Mouse (Mus musculus): ENCODE measurements around the gene Gm10100. TPM values are rescaled to one million over a fixed set of nuclear protein-coding genes. Genes with fewer than 3 reads are reported as not detected.

The Gm10100 gene
- not detected for polyA plus RNA-seq (2014; fragmentation: Illumina TruSeq; extraction: RNeasy Lipid Tissue Mini Kit (QIAGEN cat#74804); ENCODE audit: low read depth, low replicate concordance)

DNA sequence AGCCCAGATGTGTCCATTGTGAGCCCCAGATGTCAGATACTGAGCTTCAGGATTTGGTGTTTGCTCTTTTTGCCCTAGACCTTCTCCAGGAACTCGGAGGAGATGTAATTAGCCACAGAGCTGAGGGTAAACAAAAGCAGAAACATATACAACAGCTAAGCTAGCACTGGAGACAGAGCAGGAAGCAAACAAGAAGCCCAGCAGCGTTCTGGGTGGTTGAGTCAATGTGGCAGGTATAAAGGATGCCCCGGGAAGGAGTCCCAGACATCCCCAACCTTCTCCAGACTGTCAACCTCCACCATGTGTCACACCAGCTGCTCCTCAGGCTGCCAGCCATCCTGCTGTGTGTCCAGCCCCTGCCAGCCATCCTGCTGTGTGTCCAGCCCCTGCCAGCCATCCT, at the start of gene Gm10100:
Gene Gm10100, plus strand, starts transcription at position 301 of the 400 bp plus-strand sequence.

GRCm38 (mm10) chr10:77685895-77686664, 40.2 kb upstream of the Gm10100 start, which contains the start of gene Tspear:
TSS of gene Tspear (plus strand) at chr10:77686569.

GRCm38 (mm10) chr10:77690356-77690807, 35.9 kb upstream of the Gm10100 start, which contains the start of gene Gm19402:
TSS of gene Gm19402 (minus strand) at chr10:77690757.

DNA sequence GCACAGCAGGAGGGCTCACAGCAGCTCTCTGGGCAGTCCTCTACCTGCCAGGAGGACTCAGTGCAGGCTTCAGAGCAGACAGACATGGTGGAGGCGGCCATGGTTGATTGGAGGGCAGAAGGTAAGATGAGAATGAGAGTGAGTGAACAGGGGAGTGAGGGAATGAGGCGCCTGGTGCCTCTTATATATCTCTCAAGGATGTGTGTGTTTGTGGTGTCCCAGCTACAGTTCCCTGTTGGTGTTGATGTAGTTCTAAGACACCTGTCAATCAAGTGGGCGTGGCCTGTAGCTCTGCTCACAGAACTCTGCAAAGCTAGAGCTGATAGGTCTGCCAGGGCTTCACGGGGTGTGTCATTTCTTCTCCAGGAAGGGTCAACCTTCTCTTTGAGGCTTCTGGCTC, 29.2 kb upstream of the Gm10100 start, which contains the start of gene Gm9508:
Gene Gm9508, minus strand, starts transcription at position 101 of the 400 bp plus-strand sequence.

GRCm38 (mm10) chr10:77706326-77706725, 20.0 kb upstream of the Gm10100 start, which contains the start of gene Gm10272:
TSS of gene Gm10272 (plus strand) at chr10:77706626.

GRCm38 (mm10) chr10:77711157-77711556, 15.1 kb upstream of the Gm10100 start, which contains the start of gene Gm10024:
TSS of gene Gm10024 (plus strand) at chr10:77711457.

GRCm38 (mm10) chr10:77715507-77715906, 10.8 kb upstream of the Gm10100 start, which contains the start of gene Gm10142:
TSS of gene Gm10142 (plus strand) at chr10:77715807.

DNA sequence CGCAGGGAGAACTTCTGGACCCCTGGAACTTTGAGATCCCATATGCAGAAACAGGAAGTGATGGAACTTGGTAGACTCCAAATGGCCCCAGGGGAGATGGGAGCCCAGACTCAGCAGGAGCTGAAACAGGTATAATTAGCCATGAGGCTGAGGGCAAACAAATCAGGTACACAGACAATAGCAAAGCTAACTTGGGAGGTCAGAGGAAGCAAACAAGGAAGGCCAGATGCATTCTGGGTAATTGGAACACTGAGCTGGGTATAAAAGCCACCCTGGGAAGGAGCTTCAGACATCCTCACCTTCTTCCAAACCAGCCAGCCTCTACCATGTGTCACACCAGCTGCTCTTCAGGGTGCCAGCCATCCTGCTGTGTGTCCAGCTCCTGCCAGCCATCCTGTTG, 6.0 kb upstream of the Gm10100 start, which contains the start of gene Krtap12-1:
Gene Krtap12-1, plus strand, starts transcription at position 301 of the 400 bp plus-strand sequence.

DNA sequence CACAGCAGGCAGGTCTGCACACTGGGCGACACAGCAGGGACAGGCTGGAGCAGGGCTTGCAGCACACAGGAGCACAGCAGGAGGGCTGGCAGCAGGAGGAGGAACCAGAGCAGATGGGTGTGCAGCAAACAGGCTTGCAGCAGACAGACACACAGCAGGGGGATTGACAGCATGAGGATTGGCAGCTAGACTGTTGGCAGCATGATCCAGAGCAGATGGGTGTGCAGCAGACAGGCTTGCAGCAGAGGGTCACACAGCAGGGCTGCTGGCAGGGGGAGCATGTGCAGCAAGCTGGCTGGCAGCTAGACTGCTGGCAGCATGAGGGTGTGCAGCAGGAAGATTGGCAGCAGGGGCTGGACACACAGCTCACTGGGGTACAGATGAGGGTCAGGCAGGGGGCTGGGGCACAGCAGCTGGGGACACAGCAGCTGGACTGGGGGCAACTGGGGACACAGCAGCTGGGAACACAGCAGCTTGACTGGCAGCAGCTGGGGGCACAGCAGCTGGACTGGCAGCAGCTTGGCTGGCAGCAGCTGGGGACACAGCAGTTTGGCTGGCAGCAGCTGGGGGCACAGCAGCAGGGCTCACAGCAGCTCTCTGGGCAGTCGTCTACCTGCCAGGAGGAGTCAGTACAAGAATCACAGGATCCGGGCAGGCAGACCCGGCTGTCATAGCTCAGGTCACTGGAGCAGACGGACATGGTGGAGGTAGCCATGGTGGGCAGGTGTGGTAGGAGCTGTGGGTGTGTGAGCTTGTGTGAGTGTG, 15.8 kb downstream of the Gm10100 start, which contains the start of gene Gm18596:
Gene Gm18596, minus strand, starts transcription at position 715 of the 765 bp plus-strand sequence.

DNA sequence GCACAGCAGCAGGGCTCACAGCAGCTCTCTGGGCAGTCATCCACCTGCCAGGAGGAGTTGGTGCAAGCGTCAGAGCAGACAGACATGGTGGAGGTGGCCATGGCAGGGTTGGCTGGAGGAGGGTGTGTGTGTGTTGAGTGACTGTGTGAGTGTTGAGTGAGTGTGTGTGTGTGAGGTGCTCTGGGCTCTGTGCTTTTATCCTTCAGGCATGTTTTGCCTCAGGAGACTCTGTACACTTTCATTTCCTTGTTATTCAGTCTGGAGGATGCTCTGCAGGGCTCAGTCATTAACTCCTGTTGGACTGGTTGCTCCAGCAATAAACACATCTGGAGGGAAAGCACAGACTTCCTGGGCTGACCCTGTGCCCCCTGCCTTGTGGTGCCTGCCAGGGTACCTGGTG, 25.0 kb downstream of the Gm10100 start, which contains the start of gene Gm9736:
Gene Gm9736, minus strand, starts transcription at position 101 of the 400 bp plus-strand sequence.

GRCm38 (mm10) chr10:77759582-77759981, 33.3 kb downstream of the Gm10100 start, which contains the start of gene Gm3233:
TSS of gene Gm3233 (minus strand) at chr10:77759682.

GRCm38 (mm10) chr10:77771225-77771624, 44.9 kb downstream of the Gm10100 start, which contains the start of gene Gm3238:
TSS of gene Gm3238 (minus strand) at chr10:77771325.

Other genes starting within 250 kb of the Gm10100 start
- gene Fam207a, start 210.7 kb upstream of the Gm10100 start, polyA plus RNA-seq (2014; fragmentation: Illumina TruSeq; extraction: RNeasy Lipid Tissue Mini Kit (QIAGEN cat#74804); ENCODE audit: low read depth, low replicate concordance) = 0.78 TPM
- gene Itgb2, start 196.2 kb upstream of the Gm10100 start, polyA plus RNA-seq (2014; fragmentation: Illumina TruSeq; extraction: RNeasy Lipid Tissue Mini Kit (QIAGEN cat#74804); ENCODE audit: low read depth, low replicate concordance) = 0.36 TPM
- gene Pttg1ip, start 144.8 kb upstream of the Gm10100 start, polyA plus RNA-seq (2014; fragmentation: Illumina TruSeq; extraction: RNeasy Lipid Tissue Mini Kit (QIAGEN cat#74804); ENCODE audit: low read depth, low replicate concordance) = 53.7 TPM
- gene Sumo3, start 120.4 kb upstream of the Gm10100 start, polyA plus RNA-seq (2014; fragmentation: Illumina TruSeq; extraction: RNeasy Lipid Tissue Mini Kit (QIAGEN cat#74804); ENCODE audit: low read depth, low replicate concordance) = 32.2 TPM
- 10.3 TPM for gene Gm49325, start 120.3 kb upstream of the Gm10100 start, polyA plus RNA-seq (2014; fragmentation: Illumina TruSeq; extraction: RNeasy Lipid Tissue Mini Kit (QIAGEN cat#74804); ENCODE audit: low read depth, low replicate concordance)
- gene Ube2g2, start 104.2 kb upstream of the Gm10100 start, polyA plus RNA-seq (2014; fragmentation: Illumina TruSeq; extraction: RNeasy Lipid Tissue Mini Kit (QIAGEN cat#74804); ENCODE audit: low read depth, low replicate concordance) = 19.1 TPM
- gene Tspear, start 39.9 kb upstream of the Gm10100 start, polyA plus RNA-seq (2014; fragmentation: Illumina TruSeq; extraction: RNeasy Lipid Tissue Mini Kit (QIAGEN cat#74804); ENCODE audit: low read depth, low replicate concordance) = not detected
- gene Gm19402, start 35.7 kb upstream of the Gm10100 start, polyA plus RNA-seq (2014; fragmentation: Illumina TruSeq; extraction: RNeasy Lipid Tissue Mini Kit (QIAGEN cat#74804); ENCODE audit: low read depth, low replicate concordance) = not detected
- not detected for gene Gm9508, start 29.3 kb upstream of the Gm10100 start, polyA plus RNA-seq (2014; fragmentation: Illumina TruSeq; extraction: RNeasy Lipid Tissue Mini Kit (QIAGEN cat#74804); ENCODE audit: low read depth, low replicate concordance)
- gene Gm10272, start 19.9 kb upstream of the Gm10100 start, polyA plus RNA-seq (2014; fragmentation: Illumina TruSeq; extraction: RNeasy Lipid Tissue Mini Kit (QIAGEN cat#74804); ENCODE audit: low read depth, low replicate concordance) = not detected
- not detected for gene Gm10024, start 15.0 kb upstream of the Gm10100 start, polyA plus RNA-seq (2014; fragmentation: Illumina TruSeq; extraction: RNeasy Lipid Tissue Mini Kit (QIAGEN cat#74804); ENCODE audit: low read depth, low replicate concordance)
- not detected for gene Gm10142, start 10.7 kb upstream of the Gm10100 start, polyA plus RNA-seq (2014; fragmentation: Illumina TruSeq; extraction: RNeasy Lipid Tissue Mini Kit (QIAGEN cat#74804); ENCODE audit: low read depth, low replicate concordance)
- not detected for gene Krtap12-1, start 5.9 kb upstream of the Gm10100 start, polyA plus RNA-seq (2014; fragmentation: Illumina TruSeq; extraction: RNeasy Lipid Tissue Mini Kit (QIAGEN cat#74804); ENCODE audit: low read depth, low replicate concordance)
- gene Gm18596, start 16.2 kb downstream of the Gm10100 start, polyA plus RNA-seq (2014; fragmentation: Illumina TruSeq; extraction: RNeasy Lipid Tissue Mini Kit (QIAGEN cat#74804); ENCODE audit: low read depth, low replicate concordance) = not detected
- not detected for gene Gm9736, start 24.9 kb downstream of the Gm10100 start, polyA plus RNA-seq (2014; fragmentation: Illumina TruSeq; extraction: RNeasy Lipid Tissue Mini Kit (QIAGEN cat#74804); ENCODE audit: low read depth, low replicate concordance)
- gene Gm3233, start 33.2 kb downstream of the Gm10100 start, polyA plus RNA-seq (2014; fragmentation: Illumina TruSeq; extraction: RNeasy Lipid Tissue Mini Kit (QIAGEN cat#74804); ENCODE audit: low read depth, low replicate concordance) = not detected
- gene Gm3238, start 44.8 kb downstream of the Gm10100 start, polyA plus RNA-seq (2014; fragmentation: Illumina TruSeq; extraction: RNeasy Lipid Tissue Mini Kit (QIAGEN cat#74804); ENCODE audit: low read depth, low replicate concordance) = not detected
- not detected for gene Gm7138, start 50.5 kb downstream of the Gm10100 start, polyA plus RNA-seq (2014; fragmentation: Illumina TruSeq; extraction: RNeasy Lipid Tissue Mini Kit (QIAGEN cat#74804); ENCODE audit: low read depth, low replicate concordance)
- gene Gm3250, start 56.1 kb downstream of the Gm10100 start, polyA plus RNA-seq (2014; fragmentation: Illumina TruSeq; extraction: RNeasy Lipid Tissue Mini Kit (QIAGEN cat#74804); ENCODE audit: low read depth, low replicate concordance) = not detected
- gene Gm7137, start 61.7 kb downstream of the Gm10100 start, polyA plus RNA-seq (2014; fragmentation: Illumina TruSeq; extraction: RNeasy Lipid Tissue Mini Kit (QIAGEN cat#74804); ENCODE audit: low read depth, low replicate concordance) = not detected
- gene Gm9639, start 68.6 kb downstream of the Gm10100 start, polyA plus RNA-seq (2014; fragmentation: Illumina TruSeq; extraction: RNeasy Lipid Tissue Mini Kit (QIAGEN cat#74804); ENCODE audit: low read depth, low replicate concordance) = not detected
- gene Gm19668, start 72.6 kb downstream of the Gm10100 start, polyA plus RNA-seq (2014; fragmentation: Illumina TruSeq; extraction: RNeasy Lipid Tissue Mini Kit (QIAGEN cat#74804); ENCODE audit: low read depth, low replicate concordance) = not detected
- gene Gm9507, start 85.4 kb downstream of the Gm10100 start, polyA plus RNA-seq (2014; fragmentation: Illumina TruSeq; extraction: RNeasy Lipid Tissue Mini Kit (QIAGEN cat#74804); ENCODE audit: low read depth, low replicate concordance) = not detected
- gene Gm2696, start 88.2 kb downstream of the Gm10100 start, polyA plus RNA-seq (2014; fragmentation: Illumina TruSeq; extraction: RNeasy Lipid Tissue Mini Kit (QIAGEN cat#74804); ENCODE audit: low read depth, low replicate concordance) = not detected
- gene Krtap10-4, start 100.6 kb downstream of the Gm10100 start, polyA plus RNA-seq (2014; fragmentation: Illumina TruSeq; extraction: RNeasy Lipid Tissue Mini Kit (QIAGEN cat#74804); ENCODE audit: low read depth, low replicate concordance) = not detected
- not detected for gene Krtap10-10, start 109.5 kb downstream of the Gm10100 start, polyA plus RNA-seq (2014; fragmentation: Illumina TruSeq; extraction: RNeasy Lipid Tissue Mini Kit (QIAGEN cat#74804); ENCODE audit: low read depth, low replicate concordance)
- gene Gm36176, start 120.3 kb downstream of the Gm10100 start, polyA plus RNA-seq (2014; fragmentation: Illumina TruSeq; extraction: RNeasy Lipid Tissue Mini Kit (QIAGEN cat#74804); ENCODE audit: low read depth, low replicate concordance) = not detected
- not detected for gene Gm10318, start 126.4 kb downstream of the Gm10100 start, polyA plus RNA-seq (2014; fragmentation: Illumina TruSeq; extraction: RNeasy Lipid Tissue Mini Kit (QIAGEN cat#74804); ENCODE audit: low read depth, low replicate concordance)
- not detected for gene Gm3285, start 135.5 kb downstream of the Gm10100 start, polyA plus RNA-seq (2014; fragmentation: Illumina TruSeq; extraction: RNeasy Lipid Tissue Mini Kit (QIAGEN cat#74804); ENCODE audit: low read depth, low replicate concordance)
- 0.15 TPM for gene Lrrc3, start 176.1 kb downstream of the Gm10100 start, polyA plus RNA-seq (2014; fragmentation: Illumina TruSeq; extraction: RNeasy Lipid Tissue Mini Kit (QIAGEN cat#74804); ENCODE audit: low read depth, low replicate concordance)
- gene Trpm2, start 244.1 kb downstream of the Gm10100 start, polyA plus RNA-seq (2014; fragmentation: Illumina TruSeq; extraction: RNeasy Lipid Tissue Mini Kit (QIAGEN cat#74804); ENCODE audit: low read depth, low replicate concordance) = not detected

Data from testis, adult 10 weeks (tissue).